Mouse (Mus musculus): ENCODE results near the gene Aim2.

- TF ChIP-seq GATA1 (IDR thresholded peaks at IDR 0.05; ENCODE audit: borderline replicate concordance, low read length), result no peak
- no peak for TF ChIP-seq FLI1 (IDR thresholded peaks at IDR 0.05; ENCODE audit: low read length)
These were observed 58.4 kb downstream of the Aim2 start for GRCm38 (mm10) chr1:173409066-173409465.

Data from megakaryocyte, embryonic 14.5 days (primary cell).